Mouse (Mus musculus) midbrain, postnatal 0 days (tissue): ENCODE data around the gene Fpr1. TPM values are rescaled to one million over a fixed set of nuclear protein-coding genes. Genes with fewer than 3 reads are reported as not detected.
A peak's percentile ranks its signal among the peaks of the same experiment; 100 is the strongest.

Source experiments
- ATAC-seq: fragments of 200-750 bp; cut with Nextera tagmentation; 2 replicates; pipeline ENCODE4 v1.8.0; 2017; ENCODE audit warnings: moderate number of reproducible peaks, mild to moderate bottlenecking, moderate TSS enrichment, moderate library complexity; ENCODE audit not compliant: low FRiP score
- DNase-seq: peaks from one replicate; pipeline ENCODE4 v3.0.0-alpha.2; 2015; ENCODE audit warnings: low spot score
- H3K27ac ChIP-seq: fragments of 300-500 bp; sonication (generic); 2 replicates; pipeline ENCODE4 v1.5.1; 2014; ENCODE audit warnings: low read depth, mild to moderate bottlenecking, low read length, mixed read lengths
- H3K27me3 ChIP-seq: fragments of 300-500 bp; sonication (generic); 2 replicates; pipeline ENCODE4 v1.6.1; 2014; ENCODE audit warnings: low read length, control low read depth, mixed read lengths; ENCODE audit not compliant: insufficient read depth
- H3K36me3 ChIP-seq: fragments of 300-500 bp; sonication (generic); 2 replicates; pipeline ENCODE4 v1.6.1; 2014; ENCODE audit warnings: low read length, control low read depth, mixed read lengths; ENCODE audit not compliant: insufficient read depth
- H3K4me1 ChIP-seq: fragments of 300-500 bp; sonication (generic); 2 replicates; pipeline ENCODE4 v1.6.1; 2014; ENCODE audit warnings: mild to moderate bottlenecking, control low read depth, antibody characterized with exemption, low read length, mixed read lengths; ENCODE audit not compliant: insufficient read depth
- H3K4me2 ChIP-seq: fragments of 300-500 bp; sonication (generic); 2 replicates; pipeline ENCODE4 v1.6.1; 2014; ENCODE audit warnings: low read depth, mild to moderate bottlenecking, low read length, mixed read lengths; ENCODE audit not compliant: poor library complexity, severe bottlenecking
- H3K4me3 ChIP-seq: fragments of 300-500 bp; sonication (generic); 2 replicates; pipeline ENCODE4 v1.5.1; 2014; ENCODE audit warnings: low read depth, mild to moderate bottlenecking, low read length, moderate library complexity
- H3K9ac ChIP-seq: fragments of 300-500 bp; sonication (generic); replicated peaks from 2 replicates; pipeline ENCODE4 v1.6.1; 2014; ENCODE audit warnings: mild to moderate bottlenecking, low read length, moderate library complexity, mixed read lengths; ENCODE audit not compliant: poor library complexity, severe bottlenecking
- H3K9me3 ChIP-seq: fragments of 300-500 bp; sonication (generic); 2 replicates; pipeline ENCODE4 v1.6.1; 2016; ENCODE audit warnings: low read length, control low read depth
- CTCF ChIP-seq: IDR thresholded peaks from 2 replicates; pipeline ENCODE4 v1.5.1; 2016; ENCODE audit warnings: antibody characterized with exemption, mild to moderate bottlenecking
- WGBS: fragments of 180-500 bp; shearing (Covaris S2); extraction: QIAGEN DNeasy Blood & Tissue Kit; methylation state at CpG from one replicate; pipeline ENCODE4 v1.1.7; 2014; 5-methylcytosine and 5-hydroxymethylcytosine counted together
- microRNA counts: library from miRNA; unstranded; fragments of <30 nt; microRNA quantifications from one replicate; lab custom pipeline; 2015
- microRNA-seq: library from miRNA; unstranded; fragments of <30 nt; microRNA quantifications from one replicate; pipeline ENCODE4, GENCODE M21; 2016; ENCODE audit warnings: borderline number of aligned reads
- polyA plus RNA-seq: library from polyadenylated mRNA; unstranded; fragments of >200 nt; fragmentation: Nextera tagmentation; extraction: Ambion mirVana; gene quantifications from 2 replicates; pipeline ENCODE4 v1.2.1, GENCODE M21; 2015
- total RNA-seq: library from RNA; depleted of rRNA; stranded (reverse); fragments of >200 nt; gene quantifications from 2 replicates; pipeline ENCODE4 v1.2.3, GENCODE M21; 2014; rRNA removed

Fpr1 gene
- total and polyA plus RNA-seq, 2 experiments from 2014 or later = 0.22 TPM; not detected in 1

DNA sequence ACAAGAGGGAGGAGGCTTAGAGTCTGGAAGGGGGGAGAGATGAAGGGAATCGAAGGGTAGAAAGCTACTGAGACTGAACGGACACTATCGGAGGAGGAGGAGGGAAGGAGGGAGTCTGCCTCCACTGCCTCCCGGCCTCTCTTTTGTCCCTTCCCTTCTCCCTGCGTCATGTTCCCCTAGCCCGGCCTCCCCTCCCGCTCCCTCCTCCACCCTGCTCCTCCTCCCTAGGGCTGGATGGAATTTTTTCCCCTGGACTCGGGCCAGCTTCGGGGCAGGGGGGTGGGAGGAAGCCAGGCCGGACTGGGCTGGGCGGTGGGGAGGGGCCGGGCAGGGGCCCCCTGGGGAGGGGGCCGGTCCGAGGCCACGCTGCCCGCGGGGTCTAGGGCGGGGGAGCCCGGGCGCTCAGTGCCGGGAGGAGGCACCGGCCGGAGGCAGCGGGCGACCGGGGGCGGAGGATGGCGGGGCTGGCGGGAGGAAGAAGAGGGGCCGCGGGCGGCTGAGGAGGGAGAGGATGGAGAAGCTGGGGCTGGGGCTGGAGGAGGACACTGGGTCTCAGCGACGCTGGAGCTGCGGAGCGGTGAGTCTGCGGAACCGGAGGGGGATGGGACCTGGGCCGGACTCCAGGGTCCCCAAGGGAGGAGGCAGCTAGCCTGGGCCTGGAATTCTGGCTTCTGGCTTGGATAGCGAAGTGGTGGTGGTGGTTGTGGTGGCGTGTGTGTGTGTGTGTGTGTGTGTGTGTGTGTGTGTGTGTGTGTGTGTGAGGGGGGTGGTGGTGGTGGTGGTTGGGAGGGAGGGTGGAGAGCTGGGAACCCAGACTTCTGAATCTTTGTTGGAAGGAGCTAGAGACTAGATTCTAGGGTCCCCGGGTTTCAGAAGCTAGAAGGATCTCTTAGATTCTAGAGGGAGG is 56.7 kb downstream of the Fpr1 start, which contains the start of gene Spaca6:
TSS of gene Spaca6 (plus strand) at position 408 of the 907 bp plus-strand sequence.
- under 1% methylated on average over 36 of the region's 42 CpGs for WGBS
- peak; percentile 84 for ATAC-seq

More for the DNA sequence above, 56.7 kb downstream of the Fpr1 start, which contains the start of gene Spaca6:
- no peaks in the 10 kb centered on the region for H3K27me3 ChIP-seq
- no peaks in the 10 kb centered on the region for H3K9me3 ChIP-seq
- no peaks in the 10 kb centered on the region for H3K36me3 ChIP-seq
- H3K27ac ChIP-seq = peak within 1 kb of the TSS; percentile 100
- peak within 1 kb of the TSS; percentile 89 for H3K4me2 ChIP-seq
- DNase-seq = peak; percentile 89
- no peak for TF ChIP-seq CTCF
- H3K4me3 ChIP-seq = peak within 1 kb of the TSS; percentile 90
- peaks cover 17% of the 10 kb centered on the region; the same call in 1 of the 2 replicates for H3K4me1 ChIP-seq
- peak within 1 kb of the TSS; percentile 98 for H3K9ac ChIP-seq

MicroRNA genes within 50 kb of the gene (microRNA counts, 519-probe panel; counts per million panel counts)
- microRNA mmu-let-7e (lab: Ali Mortazavi, UCI) (6,015 counts per million, percentile 97 among the panel's probes with 10 or more counts), microRNA mmu-miR-125a-3p (lab: Ali Mortazavi, UCI) (528 counts per million, percentile 58 among the panel's probes with 10 or more counts), microRNA mmu-miR-125a-5p (lab: Ali Mortazavi, UCI) (7,059 counts per million, percentile 99 among the panel's probes with 10 or more counts), microRNA mmu-miR-99b (lab: Ali Mortazavi, UCI) (4,365 counts per million, percentile 86 among the panel's probes with 10 or more counts)

Small RNA genes lying within 50 kb of the gene (microRNA-seq; reads per million reads assigned to microRNA genes)
- gene Gm25927 = not detected
- 8,955 reads per million, percentile 94 among the genes with 10 or more reads in this experiment for gene Mir125a
- 17,139 reads per million, percentile 97 among the genes with 10 or more reads in this experiment for gene Mir99b
- not detected for gene Mirlet7e

Other genes with a start within 250 kb of the Fpr1 start
- gene Vmn2r90, start 180.2 kb downstream of the Fpr1 start, total RNA-seq = not detected in 2 replicates
- gene Vmn2r90, start 180.2 kb downstream of the Fpr1 start, polyA plus RNA-seq = 0.05 TPM in 1 of 2 replicates, not detected in the other
- 17.4 and 34.0 TPM in 2 replicates for gene Spaca6, start 56.8 kb downstream of the Fpr1 start, total RNA-seq
- gene Spaca6, start 56.8 kb downstream of the Fpr1 start, polyA plus RNA-seq = 14.1 and 16.2 TPM in 2 replicates
- gene Has1, start 28.7 kb downstream of the Fpr1 start, total RNA-seq = 1.1 and 1.5 TPM in 2 replicates
- gene Has1, start 28.7 kb downstream of the Fpr1 start, polyA plus RNA-seq = 0.81 and 0.91 TPM in 2 replicates
- 0.52 TPM in 1 of 2 replicates, not detected in the other for gene Fpr2, start 3.9 kb upstream of the Fpr1 start, total RNA-seq
- 0.31 and 0.74 TPM in 2 replicates for gene Fpr2, start 3.9 kb upstream of the Fpr1 start, polyA plus RNA-seq
- gene Fpr3, start 3.9 kb upstream of the Fpr1 start, total RNA-seq = not detected in 2 replicates
- gene Fpr3, start 3.9 kb upstream of the Fpr1 start, polyA plus RNA-seq = not detected in 2 replicates
- gene Fpr-rs4, start 137.8 kb upstream of the Fpr1 start, total RNA-seq = not detected in 2 replicates
- gene Fpr-rs4, start 137.8 kb upstream of the Fpr1 start, polyA plus RNA-seq = not detected in 2 replicates
- not detected in 2 replicates for gene Vmn2r124, start 165.5 kb upstream of the Fpr1 start, total RNA-seq
- not detected in 2 replicates for gene Vmn2r124, start 165.5 kb upstream of the Fpr1 start, polyA plus RNA-seq
- not detected in 2 replicates for gene Vmn2r91, start 201.1 kb upstream of the Fpr1 start, total RNA-seq
- gene Vmn2r91, start 201.1 kb upstream of the Fpr1 start, polyA plus RNA-seq = not detected in 2 replicates